In genomic region chrX:56728507-56728906, GRCm38 (mm10) we compare ENCODE assay signal across 24 mouse cellular contexts. TPM values are rescaled to one million over a fixed set of nuclear protein-coding genes. Genes with fewer than 3 reads are reported as not detected.
DNase-seq lines count a peak whose midpoint lies in the region; ATAC-seq and TF ChIP-seq lines count a peak whose summit lies in the region.
"Had no signal": no experiment of that assay in that cellular context is flagged by ENCODE, and none has a peak within 500 bp of the region (broad histone marks: within the 10 kb centered on the region; RNA-seq: fewer than 3 reads in every experiment).

No protein-coding gene starts in this region.

- no peak for TF ChIP-seq CTCF in MEL (IDR thresholded peaks at IDR 0.05 in 2 of 3, conservative IDR thresholded peaks at IDR 0.05 in 1 of 3; ENCODE audit: control insufficient read depth in 1 of 3, insufficient read depth in 1 of 3, low read depth in 2 of 3, low read length in 3 of 3, poor library complexity in 1 of 3, severe bottlenecking in 1 of 3)

- H3K4me2 ChIP-seq in liver, embryonic 15.5 days = peak overlapping the region; percentile 30; the same call in 1 of the 2 replicates
- H3K4me2 ChIP-seq: hindbrain, embryonic 15.5 days; lung, embryonic 14.5 days; midbrain, embryonic 11.5 days had no signal

- H3K36me3 ChIP-seq in MEL (ENCODE audit: control insufficient read depth in 1 of 2, insufficient read depth in 2 of 2, low read length in 2 of 2) = no peaks in the 10 kb centered on the region
- no peaks in the 10 kb centered on the region for H3K36me3 ChIP-seq in liver, embryonic 15.5 days (replicated peaks)
- H3K36me3 ChIP-seq: hindbrain, embryonic 10.5 days; hindbrain, embryonic 15.5 days had no signal

- WGBS in liver, embryonic 15.5 days (ENCODE audit: insufficient replicate concordance) = 20% methylated on average over 3 of the region's 3 CpGs

- peak; percentile 98 for ATAC-seq in liver, embryonic 15.5 days (ENCODE audit: insufficient read depth)
- ATAC-seq: forebrain, embryonic 14.5 days; inflammation-experienced regulatory T-cells, adult 6 months; midbrain, embryonic 16.5 days had no signal

- H3K9me3 ChIP-seq in MEL (replicated peaks; ENCODE audit: insufficient read depth, low read length) = no peaks in the 10 kb centered on the region
- H3K9me3 ChIP-seq in liver, embryonic 15.5 days (replicated peaks) = no peaks in the 10 kb centered on the region
- H3K9me3 ChIP-seq: hindbrain, embryonic 10.5 days; hindbrain, embryonic 15.5 days had no signal

- no peaks in the 10 kb centered on the region for H3K79me2 ChIP-seq in MEL (ENCODE audit: control insufficient read depth, insufficient read depth, low read length, poor library complexity)

- TF ChIP-seq POLR2A in MEL (IDR thresholded peaks at IDR 0.05; ENCODE audit: control insufficient read depth in 1 of 2, insufficient read depth in 1 of 2, low read depth in 1 of 2, low read length in 2 of 2, poor library complexity in 1 of 2) = no peak

- DNase-seq in MEL (ENCODE audit: low read depth, low spot score) = peak; percentile 5
- DNase-seq in c-Kit-negative CD71-positive TER-119-positive erythroid progenitor cells, embryonic 14.5 days (ENCODE audit: low read depth, low spot score) = peak; percentile 59
- DNase-seq in liver = peak; percentile 72
- DNase-seq in layer of hippocampus, adult 9-11 months = no peak
- no peak for DNase-seq in cerebellum, adult 18-20 months
- DNase-seq in spleen, adult 18-20 months = no peak
- no peak for DNase-seq in layer of hippocampus, postnatal 25 days (ENCODE audit: extremely low spot score in 1 of 2, low spot score in 1 of 2)
- DNase-seq: adrenal gland, postnatal 10 days; cerebellum, adult 8-10 months; cerebellum, postnatal 25 days; kidney, adult 11 months; kidney, postnatal 14 days; left cerebral cortex, postnatal 4 days; lung, embryonic 14.5 days; lung, postnatal 14 days; right cerebral cortex, adult 18-20 months had no signal

- H3K27me3 ChIP-seq in MEL (ENCODE audit: control insufficient read depth in 1 of 2, insufficient read depth in 2 of 2, low read length in 2 of 2) = no peaks in the 10 kb centered on the region; a peak in 1 of 4 replicates
- H3K27me3 ChIP-seq in liver, embryonic 15.5 days = peaks cover 43% of the 10 kb centered on the region
- H3K27me3 ChIP-seq: CH12.LX; hindbrain, embryonic 15.5 days had no signal

- TF ChIP-seq EP300 in MEL (IDR thresholded peaks at IDR 0.05; ENCODE audit: low read depth in 1 of 2, low read length in 2 of 2) = no peak

- H3K27ac ChIP-seq in MEL (ENCODE audit: control insufficient read depth, low read depth, low read length) = no peak overlapping the region
- peak overlapping the region; percentile 59; the same call in 1 of the 2 replicates for H3K27ac ChIP-seq in liver, embryonic 15.5 days (replicated peaks)
- H3K27ac ChIP-seq: hindbrain, embryonic 10.5 days; hindbrain, embryonic 15.5 days had no signal

- H3K4me3 ChIP-seq in MEL (ENCODE audit: control insufficient read depth in 1 of 2, insufficient read depth in 1 of 2, low read depth in 2 of 2, low read length in 2 of 2) = no peak overlapping the region
- H3K4me3 ChIP-seq in liver, embryonic 15.5 days (replicated peaks) = no peak overlapping the region
- H3K4me3 ChIP-seq: hindbrain, embryonic 10.5 days; hindbrain, embryonic 15.5 days had no signal

- no peaks in the 10 kb centered on the region for H3K4me1 ChIP-seq in MEL (ENCODE audit: control insufficient read depth in 1 of 2, insufficient read depth in 2 of 2, low read length in 2 of 2)
- peaks cover 19% of the 10 kb centered on the region for H3K4me1 ChIP-seq in liver, embryonic 15.5 days (replicated peaks)
- H3K4me1 ChIP-seq: hindbrain, embryonic 15.5 days had no signal

- no peak for TF ChIP-seq RAD21 in MEL (IDR thresholded peaks at IDR 0.05; ENCODE audit: low read depth, low read length)

- no peak overlapping the region for H3K9ac ChIP-seq in MEL (ENCODE audit: control insufficient read depth, low read depth, low read length, poor library complexity, severe bottlenecking)
- H3K9ac ChIP-seq in liver, embryonic 15.5 days = no peak overlapping the region
- H3K9ac ChIP-seq: hindbrain, embryonic 15.5 days; lung, embryonic 14.5 days had no signal

TF ChIP-seq in MEL, 35 proteins besides CTCF, POLR2A, EP300 and RAD21:
- no peak for TF ChIP-seq ZKSCAN1 (IDR thresholded peaks at IDR 0.05; ENCODE audit: low read depth, low read length)
- no peak for TF ChIP-seq ZC3H11A (IDR thresholded peaks at IDR 0.05; ENCODE audit: low read depth, low read length)
- TF ChIP-seq KAT2A (conservative IDR thresholded peaks at IDR 0.05; ENCODE audit: low read depth, low read length) = no peak
- TF ChIP-seq MXI1 (IDR thresholded peaks at IDR 0.05; ENCODE audit: low read depth, low read length) = no peak
- TF ChIP-seq HCFC1 (IDR thresholded peaks at IDR 0.05; ENCODE audit: low read depth, low read length) = no peak
- TF ChIP-seq USF2 (IDR thresholded peaks at IDR 0.05; ENCODE audit: borderline replicate concordance in 1 of 2, insufficient read depth in 1 of 2, low read depth in 1 of 2, low read length in 2 of 2) = no peak
- TF ChIP-seq MAFK (IDR thresholded peaks at IDR 0.05; ENCODE audit: borderline replicate concordance, low read depth, low read length) = no peak
- no peak for TF ChIP-seq CHD2 (IDR thresholded peaks at IDR 0.05; ENCODE audit: low read length)
- no peak for TF ChIP-seq ETS1 (IDR thresholded peaks at IDR 0.05; ENCODE audit: low read depth, low read length)
- no peak for TF ChIP-seq SIN3A (IDR thresholded peaks at IDR 0.05; ENCODE audit: low read length)
- TF ChIP-seq NRF1 (IDR thresholded peaks at IDR 0.05; ENCODE audit: insufficient read depth, low read depth, low read length, poor library complexity, severe bottlenecking) = no peak
- no peak for TF ChIP-seq MAZ (IDR thresholded peaks at IDR 0.05; ENCODE audit: low read depth, low read length)
- TF ChIP-seq TCF12 (IDR thresholded peaks at IDR 0.05; ENCODE audit: low read depth, low read length) = no peak
- TF ChIP-seq ZNF384 (IDR thresholded peaks at IDR 0.05; ENCODE audit: low read depth, low read length) = no peak
TF ChIP-seq in MEL: peak in this region for 0.

RNA-seq across cellular contexts. Expression of gene Fhl1, which starts 3.1 kb away (rescaled TPM):
- total RNA-seq in MEL (2012; rRNA removed) = not detected in 2 replicates
- not detected for polyA plus RNA-seq in MEL (2012; ENCODE audit: insufficient read depth in 1 of 2, insufficient read length in 2 of 2, low read depth in 1 of 2, low replicate concordance in 2 of 2, missing spikeins in 1 of 2)
- polyA plus RNA-seq in liver, embryonic 15.5 days (2015; fragmentation: Nextera tagmentation; extraction: Ambion mirVana) = 17.6 and 22.2 TPM in 2 replicates
- 10 to 100 TPM; 72.9 to 95.9 TPM for total RNA-seq in layer of hippocampus, postnatal 25 days (2021)
- total RNA-seq: CH12.LX had no signal
- polyA plus RNA-seq: inflammation-experienced regulatory T-cells, adult 6 months had no signal

Comparison
In these comparisons a context has a peak if more than half of its experiments do, and no peak if none do; other contexts are left out.
1. DNase-seq: peak in MEL (single experiment), c-Kit-negative CD71-positive TER-119-positive erythroid progenitor cells, embryonic 14.5 days (single experiment) and liver (single experiment); none in layer of hippocampus, adult 9-11 months (single experiment), cerebellum, adult 18-20 months (0 of 2), spleen, adult 18-20 months (0 of 2) and layer of hippocampus, postnatal 25 days (0 of 2).
2. RNA of gene Fhl1, which starts 3.1 kb away (total RNA-seq): 72.9 to 95.9 TPM in layer of hippocampus, postnatal 25 days; not detected in MEL; every median in the first group is over 10 times any median in the second.